Mouse (Mus musculus): ENCODE measurements at regions not wholly inside any gene's neighbourhood (a gene's known extent, or its start where the extent isn't known, plus 50 kb on each side); places are given as distances from the start of the nearest gene placed in this dataset.

GRCm38 (mm10) chr16:58110452-58110851 lies 297.8 kb upstream of the Dcbld2 start:
- TF ChIP-seq POLR2A (IDR thresholded peaks at IDR 0.05; ENCODE audit: extremely low read depth, insufficient read depth, low read length), result no peak
- no peak for TF ChIP-seq CTCF (IDR thresholded peaks at IDR 0.05; ENCODE audit: low read depth, low read length)
